20 mouse cellular contexts compared by ENCODE assay signal in the genomic region with DNA sequence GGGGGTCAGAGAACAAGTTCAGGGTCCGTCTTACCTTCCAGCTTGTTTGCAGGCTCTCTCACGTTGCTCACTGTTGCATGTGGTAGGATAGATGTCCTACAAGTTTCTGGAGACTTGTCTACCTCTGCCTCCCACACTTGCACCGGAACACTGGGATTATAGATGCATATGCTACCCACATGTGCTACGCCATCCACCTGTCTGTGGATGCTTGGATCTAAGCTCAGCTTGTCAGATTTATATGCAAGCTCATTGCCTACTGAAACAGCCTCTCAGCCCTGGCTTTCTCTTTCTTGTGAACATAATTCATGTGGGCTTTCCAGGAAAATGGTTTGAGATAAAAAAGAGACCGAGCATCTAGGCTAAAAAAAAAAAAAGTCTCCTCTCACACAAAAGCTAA.
A peak's percentile ranks its signal among the peaks of the same experiment; 100 is the strongest.
DNase-seq lines count a peak whose midpoint lies in the region; ATAC-seq and TF ChIP-seq lines count a peak whose summit lies in the region.
"Had no signal": no experiment of that assay in that cellular context is flagged by ENCODE, and none has a peak within 500 bp of the region (broad histone marks: within the 10 kb centered on the region; RNA-seq: fewer than 3 reads in every experiment).

No protein-coding gene starts in this region.

- no peaks in the 10 kb centered on the region for H3K36me3 ChIP-seq in intestine, postnatal 0 days (ENCODE audit: control insufficient read depth, insufficient read depth)
- H3K36me3 ChIP-seq: heart, embryonic 12.5 days; hindbrain, embryonic 15.5 days; liver, embryonic 12.5 days; neural tube, embryonic 15.5 days had no signal

- H3K9me3 ChIP-seq in intestine, postnatal 0 days (ENCODE audit: control insufficient read depth), result no peaks in the 10 kb centered on the region
- H3K9me3 ChIP-seq: heart, embryonic 12.5 days; hindbrain, embryonic 15.5 days; liver, embryonic 12.5 days; neural tube, embryonic 15.5 days had no signal

- H3K4me2 ChIP-seq in intestine, postnatal 0 days (replicated peaks; ENCODE audit: low read depth), result no peak overlapping the region
- H3K4me2 ChIP-seq: heart, embryonic 12.5 days; hindbrain, embryonic 15.5 days; liver, embryonic 12.5 days; lung, embryonic 14.5 days; neural tube, embryonic 15.5 days had no signal

- TF ChIP-seq CTCF in intestine, postnatal 0 days (IDR thresholded peaks at IDR 0.05; ENCODE audit: low read depth), result no peak

- no peaks in the 10 kb centered on the region for H3K4me1 ChIP-seq in intestine, postnatal 0 days (replicated peaks; ENCODE audit: control insufficient read depth, insufficient read depth, low read length)
- H3K4me1 ChIP-seq: heart, embryonic 12.5 days; hindbrain, embryonic 15.5 days; liver, embryonic 12.5 days; neural tube, embryonic 15.5 days had no signal

- peak; percentile 91 for ATAC-seq in frontal cortex, adult (ENCODE audit: low TSS enrichment)
- ATAC-seq in intestine, postnatal 0 days, result no peak
- ATAC-seq in activated CD4-positive, CD25-positive, alpha-beta regulatory T cell, adult 4 months, result no peak
- no peak for ATAC-seq in megakaryocyte progenitor cell, adult 5-6 weeks (replicated peaks; ENCODE audit: poor library complexity)
- ATAC-seq: intestine, embryonic 16.5 days; liver, embryonic 12.5 days had no signal

- no peak overlapping the region for H3K9ac ChIP-seq in intestine, postnatal 0 days (ENCODE audit: low read depth, low read length)
- H3K9ac ChIP-seq: heart, embryonic 12.5 days; hindbrain, embryonic 15.5 days; liver, embryonic 12.5 days; lung, embryonic 14.5 days; neural tube, embryonic 15.5 days had no signal

- H3K27ac ChIP-seq in intestine, postnatal 0 days (ENCODE audit: low read depth, low read length), result no peak overlapping the region
- H3K27ac ChIP-seq: hindbrain, embryonic 15.5 days; liver, embryonic 12.5 days; neural tube, embryonic 15.5 days had no signal

- H3K27me3 ChIP-seq in intestine, postnatal 0 days (replicated peaks; ENCODE audit: control insufficient read depth, insufficient read depth, low read length), result no peaks in the 10 kb centered on the region
- H3K27me3 ChIP-seq: heart, embryonic 12.5 days; hindbrain, embryonic 15.5 days; liver, embryonic 12.5 days; neural tube, embryonic 15.5 days had no signal

- no peak overlapping the region for H3K4me3 ChIP-seq in intestine, postnatal 0 days (ENCODE audit: low read depth, low read length)
- H3K4me3 ChIP-seq: heart, embryonic 12.5 days; hindbrain, embryonic 15.5 days; liver, embryonic 12.5 days; myocyte; neural tube, embryonic 15.5 days had no signal

- DNase-seq in frontal cortex, postnatal 10 days (ENCODE audit: low spot score in 2 of 2), result no peak
- peak; percentile 64 for DNase-seq in right cerebral cortex, adult 18-20 months
- DNase-seq in right cerebral cortex, postnatal 4 days, result no peak
- peak; percentile 46 to 67 for DNase-seq in right cerebral cortex, adult 2 months (ENCODE audit: low spot score in 2 of 2)
- DNase-seq: adrenal gland, postnatal 10 days; cerebellum, adult 9-10 months; lung, embryonic 14.5 days; lung, postnatal 4 days; midbrain, embryonic 14.5 days; thymus, postnatal 14 days had no signal

- 67% methylated on average over 5 of the region's 5 CpGs for WGBS in intestine, postnatal 0 days

Comparison
In these comparisons a context has a peak if more than half of its experiments do, and no peak if none do; other contexts are left out.
1. DNase-seq: peak in right cerebral cortex, adult 18-20 months (single experiment) and right cerebral cortex, adult 2 months (2 of 2); none in frontal cortex, postnatal 10 days (0 of 2) and right cerebral cortex, postnatal 4 days (single experiment).